Mouse (Mus musculus) E14TG2a.4 (cell line): ENCODE measurements around the gene Prr5.

Experiments used
- CTCF ChIP-seq: conservative IDR thresholded peaks from 2 replicates; pipeline ENCODE4 v1.5.1; 2014; ENCODE audit warnings: low read length
- NANOG ChIP-seq: IDR thresholded peaks from 2 replicates; pipeline ENCODE4 v1.6.1; 2014; ENCODE audit warnings: borderline replicate concordance, low read length, mixed read lengths
- POU5F1 ChIP-seq: IDR thresholded peaks from 2 replicates; pipeline ENCODE4 v1.6.1; 2014; ENCODE audit warnings: low read length, borderline replicate concordance

- TF ChIP-seq CTCF (no peak), NANOG (no peak), POU5F1 (no peak)
Observed at GRCm38 (mm10) chr15:84672308-84672615, 2.8 kb downstream of the Prr5 start.
